Mouse (Mus musculus) retina, postnatal 7 days (tissue): ENCODE data around the gene Hk2.

Experiments used
- DNase-seq: peaks from one replicate; pipeline ENCODE4 v3.0.0-alpha.2; 2012; ENCODE audit warnings: low read depth, low spot score

The Hk2 gene

GRCm38 (mm10) chr6:82770286-82770685, 4.0 kb downstream of the Hk2 start:
- DNase-seq: no peak

GRCm38 (mm10) chr6:82769704-82770103, 4.5 kb downstream of the Hk2 start:
- no peak for DNase-seq

- no peak for DNase-seq
These were observed 6.3 kb downstream of the Hk2 start for GRCm38 (mm10) chr6:82767734-82768586.

GRCm38 (mm10) chr6:82766636-82767035, 7.6 kb downstream of the Hk2 start:
- no peak for DNase-seq

GRCm38 (mm10) chr6:82765261-82765660, 9.0 kb downstream of the Hk2 start:
- no peak for DNase-seq

GRCm38 (mm10) chr6:82763871-82764503, 10.3 kb downstream of the Hk2 start:
- DNase-seq: no peak

GRCm38 (mm10) chr6:82762728-82763127, 11.5 kb downstream of the Hk2 start:
- no peak for DNase-seq

- no peak for DNase-seq
These were observed 13.4 kb downstream of the Hk2 start for GRCm38 (mm10) chr6:82760749-82761357.

- DNase-seq: no peak
These were observed 15.0 kb downstream of the Hk2 start for GRCm38 (mm10) chr6:82759241-82759640.

GRCm38 (mm10) chr6:82756799-82757210, 17.4 kb downstream of the Hk2 start:
- no peak for DNase-seq

GRCm38 (mm10) chr6:82756216-82756615, 18.0 kb downstream of the Hk2 start:
- DNase-seq: no peak

GRCm38 (mm10) chr6:82755338-82755737, 18.9 kb downstream of the Hk2 start:
- no peak for DNase-seq

- DNase-seq: no peak
These were observed 19.5 kb downstream of the Hk2 start for GRCm38 (mm10) chr6:82754769-82755168.

- no peak for DNase-seq
These were observed 20.5 kb downstream of the Hk2 start for GRCm38 (mm10) chr6:82753638-82754361.

GRCm38 (mm10) chr6:82753061-82753460, 21.2 kb downstream of the Hk2 start:
- DNase-seq: no peak

- DNase-seq: no peak
These were observed 22.5 kb downstream of the Hk2 start for GRCm38 (mm10) chr6:82751791-82752190.

GRCm38 (mm10) chr6:82751031-82751430, 23.2 kb downstream of the Hk2 start:
- DNase-seq: no peak

GRCm38 (mm10) chr6:82750063-82750462, 24.2 kb downstream of the Hk2 start:
- DNase-seq: no peak

- DNase-seq: no peak
These were observed 26.1 kb downstream of the Hk2 start for GRCm38 (mm10) chr6:82748106-82748672.

GRCm38 (mm10) chr6:82747085-82747484, 27.2 kb downstream of the Hk2 start:
- DNase-seq: no peak

GRCm38 (mm10) chr6:82744553-82744952, 29.7 kb downstream of the Hk2 start:
- DNase-seq: no peak

- no peak for DNase-seq
These were observed 32.8 kb downstream of the Hk2 start for GRCm38 (mm10) chr6:82741518-82741880.
